Mouse (Mus musculus) bone marrow macrophage, adult 2 months (primary cell): ENCODE data around the gene Cdcp2. TPM values are rescaled to one million over a fixed set of nuclear protein-coding genes. Genes with fewer than 3 reads are reported as not detected.
A peak's percentile ranks its signal among the peaks of the same experiment; 100 is the strongest.

Source experiments
- H3K27ac ChIP-seq: 2 replicates; pipeline ENCODE4 v1.5.1; 2012; ENCODE audit warnings: low read depth, low read length; ENCODE audit not compliant: insufficient read depth
- H3K4me1 ChIP-seq: 2 replicates; pipeline ENCODE4 v1.6.1; 2012; ENCODE audit warnings: low read length; ENCODE audit not compliant: control insufficient read depth, insufficient read depth
- H3K4me3 ChIP-seq: 2 replicates; pipeline ENCODE4 v1.5.1; 2012; ENCODE audit warnings: mild to moderate bottlenecking, low read length, moderate library complexity; ENCODE audit not compliant: insufficient read depth
- CTCF ChIP-seq: IDR thresholded peaks from 2 replicates; pipeline ENCODE4 v1.5.1; 2012; ENCODE audit warnings: low read depth, mild to moderate bottlenecking, low read length, moderate library complexity
- POLR2A ChIP-seq: IDR thresholded peaks from 2 replicates; pipeline ENCODE4 v1.6.1; 2012; ENCODE audit warnings: mild to moderate bottlenecking, low read depth, low read length, borderline replicate concordance
- polyA plus RNA-seq: library from polyadenylated mRNA; stranded (reverse); fragments of >200 nt; gene quantifications from 2 replicates; pipeline ENCODE4 v1.2.4, GENCODE M21; 2012; ENCODE audit not compliant: missing spikeins, insufficient read depth, insufficient read length

The Cdcp2 gene
- polyA plus RNA-seq, 1 experiment: not detected

DNA sequence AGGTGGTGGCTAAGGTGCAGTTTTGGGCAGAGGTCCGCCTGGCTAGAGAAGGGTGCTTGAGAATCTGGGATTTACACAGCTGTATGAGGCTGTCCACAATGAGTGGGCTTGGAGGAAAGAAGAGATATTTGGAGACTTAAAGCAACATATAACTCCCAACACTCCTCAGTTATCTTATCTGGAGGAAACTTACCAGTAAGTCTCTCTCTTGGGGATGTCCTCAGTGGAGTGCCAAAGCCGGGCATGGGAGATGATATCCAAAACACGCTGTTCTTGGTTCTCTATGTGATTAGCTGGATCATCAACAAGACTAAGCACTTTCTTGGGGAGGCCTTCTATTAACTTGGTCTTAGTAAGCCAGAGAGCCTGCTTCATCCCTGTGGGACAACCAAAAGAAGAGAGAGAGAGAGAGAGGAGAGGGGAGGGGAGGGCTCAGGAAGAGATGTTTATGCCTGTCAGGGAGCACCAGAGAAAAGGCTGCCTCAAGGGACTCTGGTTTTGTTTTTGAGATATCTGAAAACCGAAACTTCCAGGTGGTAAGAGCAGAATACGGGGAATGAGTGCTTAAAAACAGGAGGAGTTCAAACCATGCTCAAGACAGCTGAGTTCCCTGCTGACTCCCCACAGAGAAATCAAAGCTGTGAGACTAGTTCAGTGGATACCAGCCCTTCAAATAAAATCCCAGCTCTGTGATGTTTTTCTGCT, 32.1 kb upstream of the Cdcp2 start:
- no peak overlapping the region for H3K4me3 ChIP-seq
- no peak overlapping the region for H3K27ac ChIP-seq
- TF ChIP-seq CTCF: no peak
- no peak for TF ChIP-seq POLR2A
- H3K4me1 ChIP-seq: peaks cover 9% of the 10 kb centered on the region

- TF ChIP-seq POLR2A: 0 out of 2 replicates have a peak, but pooled peaks have one; percentile 66
- no peak for TF ChIP-seq CTCF
- no peak within 1 kb of the TSS for H3K27ac ChIP-seq
- H3K4me3 ChIP-seq: peak within 1 kb of the TSS; percentile 86
- H3K4me1 ChIP-seq: peaks cover 9% of the 10 kb centered on the region
Observed at GRCm38 (mm10) chr4:107066252-107067124, 30.2 kb upstream of the Cdcp2 start, which contains the start of the genes Mrpl37 and Cyb5rl. TSS of gene Mrpl37 (minus strand) at chr4:107066868. TSS of gene Cyb5rl (plus strand) at chr4:107066988.

GRCm38 (mm10) chr4:107067151-107067840, 29.4 kb upstream of the Cdcp2 start:
- peak overlapping the region; percentile 86 for H3K4me3 ChIP-seq
- peaks cover 9% of the 10 kb centered on the region for H3K4me1 ChIP-seq
- H3K27ac ChIP-seq: no peak overlapping the region
- TF ChIP-seq POLR2A (no peak), CTCF (no peak)

DNA sequence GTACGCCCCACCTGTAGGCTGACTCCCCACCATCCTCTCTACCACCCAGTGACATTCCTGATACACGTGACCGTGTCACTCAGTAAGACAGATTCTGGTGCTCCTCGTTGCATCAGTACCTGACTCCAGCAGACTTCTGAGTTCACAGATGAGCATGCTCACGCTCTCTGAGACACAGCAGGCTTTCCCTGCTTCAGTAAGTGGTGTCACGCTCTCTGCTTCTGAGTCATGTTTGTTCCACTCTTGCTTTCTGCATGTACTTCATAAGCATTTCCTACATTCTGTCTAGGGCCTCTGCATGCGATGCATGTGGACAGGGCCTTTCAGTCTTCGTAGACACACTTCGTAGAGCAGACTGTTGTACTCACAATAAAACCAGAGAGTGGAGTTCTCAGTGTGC, 24.3 kb upstream of the Cdcp2 start:
- H3K27ac ChIP-seq: no peak overlapping the region
- TF ChIP-seq CTCF: no peak
- TF ChIP-seq POLR2A: no peak
- H3K4me1 ChIP-seq: 0 out of 2 replicates have a peak, but pooled peaks cover 3% of the 10 kb centered on the region
- H3K4me3 ChIP-seq: no peak overlapping the region

DNA sequence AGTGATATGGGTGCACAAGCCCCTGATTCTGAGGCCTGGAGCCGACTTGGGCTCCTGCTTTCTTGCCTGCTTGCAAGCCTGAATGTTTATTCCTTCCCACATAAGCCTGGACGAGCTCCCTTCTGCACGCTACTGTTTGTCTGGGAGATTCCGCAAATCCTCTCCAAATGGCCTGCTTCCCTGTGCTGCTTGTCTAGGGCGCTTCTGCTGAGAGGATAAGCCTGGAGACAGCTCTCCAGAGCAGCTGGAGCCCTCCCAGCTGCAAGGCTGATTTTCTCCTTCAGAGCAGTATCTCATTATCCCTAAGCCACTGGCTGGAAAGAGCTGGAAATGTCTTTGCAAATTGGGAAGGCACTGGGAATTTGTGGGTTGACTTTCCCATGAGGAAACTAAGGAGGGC, 21.2 kb upstream of the Cdcp2 start:
- no peak overlapping the region for H3K27ac ChIP-seq
- no peak overlapping the region for H3K4me3 ChIP-seq
- H3K4me1 ChIP-seq: peaks cover 18% of the 10 kb centered on the region
- no peak for TF ChIP-seq POLR2A
- no peak for TF ChIP-seq CTCF

DNA sequence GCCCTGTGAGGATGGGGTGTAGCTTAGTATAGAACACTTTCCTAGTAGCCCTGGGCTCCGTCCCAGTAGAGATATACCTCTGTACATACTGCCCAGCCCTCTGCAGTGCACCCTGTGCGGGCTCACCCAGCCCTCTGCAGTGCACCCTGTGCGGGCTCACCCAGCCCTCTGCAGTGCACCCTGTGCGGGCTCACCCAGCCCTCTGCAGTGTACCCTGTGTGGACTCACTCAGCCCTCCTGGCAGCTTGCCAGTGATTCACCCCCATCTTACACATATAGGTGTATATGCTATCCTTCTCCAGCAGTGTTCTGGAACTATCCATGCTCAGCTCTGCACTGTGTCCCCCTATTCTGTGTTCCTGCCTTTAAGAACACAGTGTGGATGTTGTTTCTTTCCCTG, 17.8 kb upstream of the Cdcp2 start:
- H3K4me1 ChIP-seq: peaks cover 51% of the 10 kb centered on the region
- TF ChIP-seq CTCF: no peak
- TF ChIP-seq POLR2A: no peak
- H3K4me3 ChIP-seq: no peak overlapping the region
- no peak overlapping the region for H3K27ac ChIP-seq

DNA sequence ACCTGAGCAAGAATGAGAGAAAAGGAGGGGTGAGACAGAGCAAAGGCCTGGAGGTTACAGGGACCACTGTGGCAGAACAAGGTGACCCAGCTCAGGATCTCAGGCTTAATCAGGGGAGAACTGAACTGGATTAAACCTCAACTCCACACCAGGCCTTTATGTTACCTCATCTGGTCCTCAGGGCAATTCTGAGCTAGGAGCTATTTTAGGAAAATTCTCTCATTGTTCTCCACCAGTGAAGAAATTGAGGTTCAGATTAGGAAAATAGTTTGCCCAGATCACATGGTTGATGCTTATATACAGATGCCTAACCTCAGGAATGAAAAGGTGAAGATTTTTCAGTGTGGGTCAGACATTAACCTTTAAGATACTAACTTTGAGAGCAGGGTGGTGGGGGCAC, 17.0 kb upstream of the Cdcp2 start:
- TF ChIP-seq POLR2A (no peak), CTCF (no peak)
- Histone ChIP-seq H3K4me1 (peaks cover 59% of the 10 kb centered on the region), H3K4me3 (peak overlapping the region; percentile 15; the same call in 1 of the 2 replicates), H3K27ac (peak overlapping the region; percentile 85)

DNA sequence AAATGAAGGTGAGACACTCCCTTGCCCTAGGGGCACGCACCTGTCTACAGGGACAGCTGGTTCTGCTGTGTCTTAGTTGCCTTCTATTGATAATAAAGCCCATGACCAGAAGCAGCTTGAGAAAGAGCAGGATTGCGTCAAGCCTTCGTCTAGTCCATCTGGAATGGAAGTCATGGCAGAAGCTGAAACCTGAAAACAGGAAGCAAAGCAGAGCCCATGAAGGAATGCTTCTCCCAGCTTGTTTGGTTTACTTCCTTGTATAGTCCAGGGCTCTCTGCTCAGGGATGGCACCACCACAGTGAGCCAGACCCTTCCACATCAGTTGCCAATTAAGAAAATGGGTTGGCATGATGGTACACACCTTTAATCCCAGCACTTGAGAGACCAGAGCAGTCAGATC, 14.5 kb upstream of the Cdcp2 start:
- peak overlapping the region; percentile 75 for H3K27ac ChIP-seq
- H3K4me3 ChIP-seq: no peak overlapping the region
- TF ChIP-seq CTCF (no peak), POLR2A (no peak)
- H3K4me1 ChIP-seq: peaks cover 63% of the 10 kb centered on the region

DNA sequence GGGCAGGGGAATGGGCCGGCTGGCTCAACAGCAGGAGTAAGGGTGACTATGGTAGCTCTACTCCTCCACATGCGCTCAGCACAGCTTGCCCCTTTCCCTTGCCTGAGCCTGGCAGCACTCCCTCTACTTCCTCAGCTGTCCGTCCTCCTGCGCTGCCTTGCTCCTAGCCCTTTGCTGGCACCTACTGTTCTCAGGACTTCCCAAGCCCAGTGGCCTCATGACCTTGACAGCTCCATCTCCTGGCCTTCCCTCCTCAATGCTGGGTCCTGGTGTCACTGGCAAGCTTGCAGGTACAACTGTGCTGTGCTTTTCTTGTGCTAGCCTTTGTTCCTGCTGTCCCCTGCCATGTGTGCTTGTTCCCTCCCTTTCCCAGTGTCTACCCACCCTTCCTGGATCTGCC, 13.6 kb upstream of the Cdcp2 start:
- H3K27ac ChIP-seq: no peak overlapping the region
- H3K4me3 ChIP-seq: no peak overlapping the region
- peaks cover 63% of the 10 kb centered on the region for H3K4me1 ChIP-seq
- TF ChIP-seq POLR2A (no peak), CTCF (no peak)
